Mouse (Mus musculus): ENCODE measurements around the gene Fzd2. TPM values are rescaled to one million over a fixed set of nuclear protein-coding genes. Genes with fewer than 3 reads are reported as not detected.

The Fzd2 gene
- polyA plus RNA-seq, 1 experiment from 2014 or later = 15.4 TPM

DNA sequence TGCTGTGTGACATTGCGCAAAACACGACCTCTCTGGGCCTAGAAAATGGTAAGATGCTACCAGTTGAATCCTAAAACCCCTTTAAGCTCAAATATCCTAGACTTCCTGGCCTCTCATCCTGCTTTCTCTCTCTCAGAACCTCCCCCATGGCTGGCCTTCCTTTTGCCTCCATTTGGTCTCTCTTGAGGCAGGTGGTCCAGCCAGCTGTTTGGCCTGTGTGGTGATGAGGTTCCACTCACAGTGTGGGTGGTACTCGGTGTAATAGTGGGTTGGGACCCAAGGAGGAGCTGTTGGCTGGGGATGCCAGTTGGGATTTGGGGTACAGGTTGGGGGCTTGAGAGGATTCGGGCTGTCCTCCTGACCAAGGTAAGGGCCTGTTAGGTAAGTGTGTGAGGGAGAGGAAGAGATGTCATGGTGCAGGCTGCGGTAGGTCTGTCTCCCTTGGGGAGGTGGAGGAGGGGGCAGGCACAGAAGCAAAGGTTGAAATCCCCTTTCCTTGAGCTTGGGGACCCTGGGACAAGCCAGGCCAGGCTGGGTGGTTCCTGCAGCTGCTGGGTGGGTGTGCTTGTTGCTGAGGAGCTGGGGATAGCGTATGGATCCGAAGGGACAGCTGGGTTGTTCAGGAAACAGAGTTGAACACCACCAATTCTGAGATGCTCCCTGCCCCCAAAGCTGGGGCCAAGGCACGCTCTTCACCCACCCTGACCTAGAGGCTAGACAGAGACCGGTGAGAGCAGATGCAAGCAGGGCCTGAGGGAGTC lies 23.2 kb downstream of the Fzd2 start:
- no peak overlapping the region for H3K4me2 ChIP-seq (ENCODE audit: low read depth, low read length)
- WGBS = 81% methylated on average over 9 of the region's 9 CpGs
- peaks cover 44% of the 10 kb centered on the region for H3K4me1 ChIP-seq (ENCODE audit: control insufficient read depth, insufficient read depth, low read length)
- H3K4me3 ChIP-seq (replicated peaks; ENCODE audit: low read length) = no peak overlapping the region
- ATAC-seq (ENCODE audit: insufficient read depth, low FRiP score) = no peak
- no peaks in the 10 kb centered on the region for H3K36me3 ChIP-seq (ENCODE audit: control insufficient read depth, insufficient read depth, low read length)
- H3K9me3 ChIP-seq (replicated peaks; ENCODE audit: control insufficient read depth, low read length) = no peaks in the 10 kb centered on the region
- H3K27ac ChIP-seq (ENCODE audit: low read length) = no peak overlapping the region
- no peaks in the 10 kb centered on the region for H3K27me3 ChIP-seq (ENCODE audit: control insufficient read depth, insufficient read depth, low read length)
- no peak overlapping the region for H3K9ac ChIP-seq (ENCODE audit: low read length)

DNA sequence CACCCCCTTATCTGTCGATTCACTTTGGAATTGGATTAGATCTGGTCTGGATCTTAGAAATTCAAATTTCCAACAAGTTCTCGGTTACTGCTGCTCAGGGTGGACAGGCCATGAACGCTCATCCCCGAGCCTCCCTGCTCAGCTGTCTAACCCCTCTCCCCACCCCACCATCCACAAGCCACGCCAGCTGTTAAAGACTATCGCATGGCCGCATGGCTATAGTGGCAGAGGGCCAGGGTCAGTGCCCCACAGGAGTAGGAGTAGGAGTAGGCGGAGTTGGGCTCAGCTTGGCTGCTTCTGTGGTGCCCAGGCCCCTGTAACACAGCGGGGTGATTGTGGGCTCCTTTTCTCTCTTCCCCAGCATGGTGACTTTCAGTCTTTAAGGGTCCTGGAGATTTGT lies 24.3 kb downstream of the Fzd2 start:
- Histone ChIP-seq H3K36me3 (ENCODE audit: control insufficient read depth, insufficient read depth, low read length) (no peaks in the 10 kb centered on the region), H3K27ac (ENCODE audit: low read length) (no peak overlapping the region), H3K4me1 (ENCODE audit: control insufficient read depth, insufficient read depth, low read length) (peaks cover 53% of the 10 kb centered on the region), H3K27me3 (ENCODE audit: control insufficient read depth, insufficient read depth, low read length) (no peaks in the 10 kb centered on the region), H3K9ac (ENCODE audit: low read length) (no peak overlapping the region), H3K4me2 (ENCODE audit: low read depth, low read length) (no peak overlapping the region), H3K4me3 (replicated peaks; ENCODE audit: low read length) (no peak overlapping the region), H3K9me3 (replicated peaks; ENCODE audit: control insufficient read depth, low read length) (no peaks in the 10 kb centered on the region)
- no peak for ATAC-seq (ENCODE audit: insufficient read depth, low FRiP score)
- 71% methylated on average over 9 of the region's 9 CpGs for WGBS

DNA sequence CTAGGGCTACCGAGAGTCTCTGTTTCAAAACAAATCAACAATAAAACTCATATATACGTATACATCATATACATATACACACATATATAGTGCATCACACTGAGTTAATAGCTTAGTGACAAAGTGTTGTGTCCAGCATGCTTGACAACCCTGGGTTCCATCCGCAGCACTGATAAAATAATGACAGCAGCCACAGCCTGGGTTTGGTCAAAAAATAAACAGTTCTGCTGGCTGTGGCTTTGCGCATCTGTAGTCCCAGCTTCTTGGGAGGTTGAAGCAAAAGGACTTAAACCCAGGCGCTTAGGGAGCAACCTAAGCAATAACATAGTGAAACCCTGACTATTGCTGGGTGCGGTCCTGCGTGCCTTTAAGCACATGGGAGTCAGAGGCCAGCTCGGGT lies 25.2 kb downstream of the Fzd2 start:
- H3K9ac ChIP-seq (ENCODE audit: low read length) = no peak overlapping the region
- no peak overlapping the region for H3K27ac ChIP-seq (ENCODE audit: low read length)
- H3K4me2 ChIP-seq (ENCODE audit: low read depth, low read length) = no peak overlapping the region
- 41% methylated on average over 8 of the region's 8 CpGs for WGBS
- no peaks in the 10 kb centered on the region for H3K9me3 ChIP-seq (replicated peaks; ENCODE audit: control insufficient read depth, low read length)
- H3K27me3 ChIP-seq (ENCODE audit: control insufficient read depth, insufficient read depth, low read length) = no peaks in the 10 kb centered on the region
- no peaks in the 10 kb centered on the region for H3K36me3 ChIP-seq (ENCODE audit: control insufficient read depth, insufficient read depth, low read length)
- H3K4me3 ChIP-seq (replicated peaks; ENCODE audit: low read length) = no peak overlapping the region
- H3K4me1 ChIP-seq (ENCODE audit: control insufficient read depth, insufficient read depth, low read length) = peaks cover 49% of the 10 kb centered on the region
- no peak for ATAC-seq (ENCODE audit: insufficient read depth, low FRiP score)

DNA sequence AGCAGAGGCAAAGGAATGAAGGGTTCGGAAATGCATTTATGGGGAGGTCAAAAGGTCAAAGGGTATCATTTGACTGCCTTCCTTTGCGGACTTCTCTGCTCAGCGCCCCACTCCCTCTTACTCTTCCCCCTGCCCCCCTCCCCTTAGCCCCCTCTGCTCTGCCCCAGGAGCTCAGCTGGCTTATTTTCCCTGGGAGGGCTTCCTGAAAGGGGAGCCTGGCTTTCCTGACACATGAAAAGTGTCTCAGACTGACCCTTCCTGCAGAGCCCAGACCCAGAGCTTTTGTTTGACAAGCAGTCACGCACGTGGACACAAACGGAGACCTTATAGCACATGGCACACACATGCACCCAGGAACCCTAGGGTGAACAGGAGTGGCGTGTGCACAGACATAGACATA lies 26.5 kb downstream of the Fzd2 start:
- H3K36me3 ChIP-seq (ENCODE audit: control insufficient read depth, insufficient read depth, low read length) = no peaks in the 10 kb centered on the region
- no peaks in the 10 kb centered on the region for H3K27me3 ChIP-seq (ENCODE audit: control insufficient read depth, insufficient read depth, low read length)
- H3K4me2 ChIP-seq (ENCODE audit: low read depth, low read length) = no peak overlapping the region
- H3K9ac ChIP-seq (ENCODE audit: low read length) = no peak overlapping the region
- H3K4me3 ChIP-seq (replicated peaks; ENCODE audit: low read length) = no peak overlapping the region
- ATAC-seq (ENCODE audit: insufficient read depth, low FRiP score) = no peak
- 24% methylated on average over 7 of the region's 7 CpGs for WGBS
- 0 out of 2 replicates have a peak overlapping the region, but pooled peaks have one; percentile 15 for H3K27ac ChIP-seq (ENCODE audit: low read length)
- no peaks in the 10 kb centered on the region for H3K9me3 ChIP-seq (replicated peaks; ENCODE audit: control insufficient read depth, low read length)
- H3K4me1 ChIP-seq (ENCODE audit: control insufficient read depth, insufficient read depth, low read length) = peaks cover 37% of the 10 kb centered on the region

DNA sequence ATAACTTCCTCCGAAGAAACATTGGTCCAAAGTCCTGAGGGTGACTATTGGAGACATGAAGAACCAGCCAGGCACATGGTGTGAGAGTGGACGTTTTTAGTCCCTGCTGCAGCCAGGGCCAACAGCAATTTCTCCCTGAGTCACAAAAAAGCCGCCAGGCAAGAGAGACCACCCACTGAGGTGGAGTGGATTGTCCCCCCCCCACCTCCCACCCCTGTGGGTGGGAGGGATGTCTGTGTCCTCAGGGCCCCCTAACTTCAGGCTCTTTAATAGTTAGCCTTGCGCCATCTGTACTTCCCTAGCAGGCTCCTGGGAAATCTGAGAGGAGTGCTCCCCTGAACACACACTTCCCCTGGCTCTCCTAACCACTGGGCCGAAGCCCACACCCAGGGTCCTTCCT lies 27.0 kb downstream of the Fzd2 start:
- no peaks in the 10 kb centered on the region for H3K36me3 ChIP-seq (ENCODE audit: control insufficient read depth, insufficient read depth, low read length)
- no peaks in the 10 kb centered on the region for H3K9me3 ChIP-seq (replicated peaks; ENCODE audit: control insufficient read depth, low read length)
- 0 out of 2 replicates have a peak overlapping the region, but pooled peaks have one; percentile 15 for H3K27ac ChIP-seq (ENCODE audit: low read length)
- H3K27me3 ChIP-seq (ENCODE audit: control insufficient read depth, insufficient read depth, low read length) = no peaks in the 10 kb centered on the region
- ATAC-seq (ENCODE audit: insufficient read depth, low FRiP score) = peak; percentile 54; the same call in 1 of the 2 replicates
- H3K4me2 ChIP-seq (ENCODE audit: low read depth, low read length) = no peak overlapping the region
- H3K4me3 ChIP-seq (replicated peaks; ENCODE audit: low read length) = no peak overlapping the region
- 35% methylated on average over 5 of the region's 5 CpGs for WGBS
- no peak overlapping the region for H3K9ac ChIP-seq (ENCODE audit: low read length)
- peaks cover 37% of the 10 kb centered on the region for H3K4me1 ChIP-seq (ENCODE audit: control insufficient read depth, insufficient read depth, low read length)

DNA sequence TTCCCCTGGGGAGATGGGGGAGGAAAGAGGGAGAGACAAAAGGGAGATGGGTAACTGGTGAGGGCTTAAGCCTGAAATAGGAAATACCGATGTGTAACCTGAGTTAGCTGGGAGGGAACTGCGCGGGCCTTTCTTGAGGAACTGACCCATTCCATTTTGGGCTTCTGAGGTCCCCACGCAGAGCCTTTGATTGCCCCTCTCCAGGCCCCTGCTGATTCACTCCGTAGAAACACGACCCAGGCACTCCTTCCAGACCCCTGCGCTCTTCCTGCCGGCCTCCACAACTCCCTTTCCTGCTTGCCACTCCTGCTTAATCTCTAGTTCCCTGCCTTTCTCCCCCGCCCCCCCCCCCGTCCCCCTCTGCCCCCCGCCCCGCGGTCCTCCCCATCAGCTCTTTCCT lies 28.5 kb downstream of the Fzd2 start:
- no peak for ATAC-seq (ENCODE audit: insufficient read depth, low FRiP score)

DNA sequence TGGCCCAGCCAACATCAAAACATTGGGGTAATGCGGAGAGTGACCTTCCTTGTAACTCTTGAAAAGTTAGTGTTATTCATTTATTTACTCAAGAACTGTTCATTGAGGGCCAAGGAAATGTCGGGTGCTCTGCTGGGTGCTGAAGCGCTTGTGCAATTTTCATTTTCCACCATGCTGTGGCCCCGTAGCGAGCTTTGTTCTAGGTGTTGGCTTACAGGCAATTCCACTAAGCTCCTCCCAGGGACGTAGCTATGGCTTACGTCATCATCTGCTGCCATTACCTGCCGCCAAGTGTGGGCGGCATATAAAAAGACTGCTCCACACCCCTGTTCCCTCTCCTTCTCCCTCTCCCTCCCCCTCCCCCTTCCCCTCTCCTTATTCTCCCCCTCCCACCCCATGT lies 29.2 kb downstream of the Fzd2 start:
- Histone ChIP-seq H3K9me3 (replicated peaks; ENCODE audit: control insufficient read depth, low read length) (no peaks in the 10 kb centered on the region), H3K36me3 (ENCODE audit: control insufficient read depth, insufficient read depth, low read length) (no peaks in the 10 kb centered on the region), H3K9ac (ENCODE audit: low read length) (no peak overlapping the region), H3K4me1 (ENCODE audit: control insufficient read depth, insufficient read depth, low read length) (peaks cover 37% of the 10 kb centered on the region), H3K27ac (ENCODE audit: low read length) (peak overlapping the region; percentile 42; the same call in 1 of the 2 replicates), H3K4me3 (replicated peaks; ENCODE audit: low read length) (peak overlapping the region; percentile 24), H3K27me3 (ENCODE audit: control insufficient read depth, insufficient read depth, low read length) (no peaks in the 10 kb centered on the region), H3K4me2 (ENCODE audit: low read depth, low read length) (peak overlapping the region; percentile 49)
- ATAC-seq (ENCODE audit: insufficient read depth, low FRiP score) = peak; percentile 57; the same call in 1 of the 2 replicates
- WGBS = 25% methylated on average over 9 of the region's 9 CpGs

More for the DNA sequence above, 28.5 kb downstream of the Fzd2 start:
- Histone ChIP-seq H3K36me3 (ENCODE audit: control insufficient read depth, insufficient read depth, low read length) (no peaks in the 10 kb centered on the region), H3K27ac (ENCODE audit: low read length) (no peak overlapping the region), H3K9ac (ENCODE audit: low read length) (peak overlapping the region; percentile 25; the same call in 1 of the 2 replicates), H3K4me3 (replicated peaks; ENCODE audit: low read length) (no peak overlapping the region), H3K4me2 (ENCODE audit: low read depth, low read length) (peak overlapping the region; percentile 49), H3K4me1 (ENCODE audit: control insufficient read depth, insufficient read depth, low read length) (peaks cover 37% of the 10 kb centered on the region), H3K9me3 (replicated peaks; ENCODE audit: control insufficient read depth, low read length) (no peaks in the 10 kb centered on the region), H3K27me3 (ENCODE audit: control insufficient read depth, insufficient read depth, low read length) (no peaks in the 10 kb centered on the region)
- WGBS = 13% methylated on average over 11 of the region's 13 CpGs

DNA sequence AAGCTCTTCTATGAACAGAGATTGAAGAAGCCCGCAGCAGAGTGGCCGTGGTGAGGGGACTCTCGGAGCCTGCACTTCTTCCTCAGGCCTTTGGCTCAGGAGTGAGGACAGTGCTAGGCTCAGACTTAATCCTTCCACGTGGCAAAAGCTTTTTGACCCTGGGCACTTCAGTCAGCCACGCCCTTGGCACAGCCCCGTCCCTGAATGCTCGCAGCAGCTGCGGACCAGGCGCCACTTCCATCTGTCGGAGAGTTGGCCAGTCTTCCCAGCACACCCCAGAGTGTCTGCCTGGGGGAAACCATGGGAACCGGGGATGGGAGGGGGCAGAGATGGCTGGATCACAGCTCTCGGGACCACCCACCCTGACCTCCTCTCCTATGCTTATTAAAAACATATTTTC lies 32.7 kb downstream of the Fzd2 start:
- WGBS = 32% methylated on average over 12 of the region's 12 CpGs
- no peaks in the 10 kb centered on the region for H3K27me3 ChIP-seq (ENCODE audit: control insufficient read depth, insufficient read depth, low read length)
- no peaks in the 10 kb centered on the region for H3K36me3 ChIP-seq (ENCODE audit: control insufficient read depth, insufficient read depth, low read length)
- no peak overlapping the region for H3K4me3 ChIP-seq (replicated peaks; ENCODE audit: low read length)
- ATAC-seq (ENCODE audit: insufficient read depth, low FRiP score) = peak; percentile 41; the same call in 1 of the 2 replicates
- H3K27ac ChIP-seq (ENCODE audit: low read length) = no peak overlapping the region
- no peaks in the 10 kb centered on the region for H3K9me3 ChIP-seq (replicated peaks; ENCODE audit: control insufficient read depth, low read length)
- no peak overlapping the region for H3K4me2 ChIP-seq (ENCODE audit: low read depth, low read length)
- peak overlapping the region; percentile 26; the same call in 1 of the 2 replicates for H3K9ac ChIP-seq (ENCODE audit: low read length)
- H3K4me1 ChIP-seq (ENCODE audit: control insufficient read depth, insufficient read depth, low read length) = peaks cover 24% of the 10 kb centered on the region

DNA sequence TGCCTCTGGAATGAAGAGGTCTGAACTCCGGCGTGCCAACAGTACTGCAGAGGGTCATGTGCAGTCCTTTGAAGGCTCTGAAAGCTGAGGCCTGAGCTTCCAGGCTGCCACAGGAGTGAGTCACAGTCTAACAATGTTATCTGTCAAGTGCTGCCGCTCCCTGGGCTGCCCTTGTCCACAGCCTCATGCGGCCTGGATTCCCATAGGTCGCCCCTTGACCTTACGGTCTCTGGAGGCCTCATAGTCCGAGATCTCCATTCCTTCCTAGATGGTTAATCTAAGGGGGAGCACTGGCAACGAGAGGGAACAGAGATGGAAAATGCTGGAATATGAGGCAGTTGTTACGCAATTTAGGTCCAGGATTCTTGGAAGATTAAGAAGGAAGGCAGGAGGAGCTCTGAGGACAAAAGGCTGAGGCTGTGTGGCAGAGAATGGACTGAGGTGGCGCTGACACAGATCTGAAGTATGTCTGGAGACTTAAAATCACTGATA lies 39.7 kb downstream of the Fzd2 start:
- no peaks in the 10 kb centered on the region for H3K36me3 ChIP-seq (ENCODE audit: control insufficient read depth, insufficient read depth, low read length)
- 0 out of 2 replicates have a peak overlapping the region, but pooled peaks have one; percentile 25 for H3K9ac ChIP-seq (ENCODE audit: low read length)
- no peaks in the 10 kb centered on the region for H3K27me3 ChIP-seq (ENCODE audit: control insufficient read depth, insufficient read depth, low read length)
- 0 out of 2 replicates have a peak overlapping the region, but pooled peaks have one; percentile 5 for H3K4me2 ChIP-seq (ENCODE audit: low read depth, low read length)
- peaks cover 8% of the 10 kb centered on the region for H3K4me1 ChIP-seq (ENCODE audit: control insufficient read depth, insufficient read depth, low read length)
- 36% methylated on average over 10 of the region's 10 CpGs for WGBS
- H3K9me3 ChIP-seq (replicated peaks; ENCODE audit: control insufficient read depth, low read length) = no peaks in the 10 kb centered on the region
- H3K27ac ChIP-seq (ENCODE audit: low read length) = peak overlapping the region; percentile 65
- H3K4me3 ChIP-seq (replicated peaks; ENCODE audit: low read length) = no peak overlapping the region
- peak; percentile 86 for ATAC-seq (ENCODE audit: insufficient read depth, low FRiP score)

Measured in stomach, embryonic 16.5 days (tissue).